Mouse (Mus musculus) gastrocnemius, postnatal 4 days (tissue): Measurements from ENCODE around the gene Mindy3. TPM values are rescaled to one million over a fixed set of nuclear protein-coding genes. Genes with fewer than 3 reads are reported as not detected.
A peak's percentile ranks its signal among the peaks of the same experiment; 100 is the strongest.
"Not testable (repeated sequence)": the region's sequence is repeated elsewhere in the genome, so short reads cannot be mapped to it uniquely, and the experiment has no call there.

Experiments
- DNase-seq, 2 experiments: peaks; one replicate each; pipeline ENCODE4 v3.0.0; 2021 to 2022; ENCODE audit warnings: low spot score in 2 of 2, mixed read lengths in 2 of 2
- long read RNA-seq, 2 experiments: library from polyadenylated mRNA; stranded (forward); transcript quantifications; one replicate each; pipeline ENCODE4 v2.0.0; 2021
- total RNA-seq, 2 experiments: library from RNA; stranded (reverse); gene quantifications; 2 replicates each; pipeline ENCODE4 v1.2.3; 2021

Mindy3 gene
- total RNA-seq: 10 to 100 TPM; 20.1 to 25.7 TPM
- long read RNA-seq, experiment 1, partial matches to known transcripts: 0 of 11 reads
- long read RNA-seq, experiment 1, other reads (novel, unspliced or antisense): 4 of 11 reads
- long read RNA-seq, experiment 2, partial matches to known transcripts: 0 of 15 reads
- long read RNA-seq, experiment 2, other reads (novel, unspliced or antisense): 8 of 15 reads

DNA sequence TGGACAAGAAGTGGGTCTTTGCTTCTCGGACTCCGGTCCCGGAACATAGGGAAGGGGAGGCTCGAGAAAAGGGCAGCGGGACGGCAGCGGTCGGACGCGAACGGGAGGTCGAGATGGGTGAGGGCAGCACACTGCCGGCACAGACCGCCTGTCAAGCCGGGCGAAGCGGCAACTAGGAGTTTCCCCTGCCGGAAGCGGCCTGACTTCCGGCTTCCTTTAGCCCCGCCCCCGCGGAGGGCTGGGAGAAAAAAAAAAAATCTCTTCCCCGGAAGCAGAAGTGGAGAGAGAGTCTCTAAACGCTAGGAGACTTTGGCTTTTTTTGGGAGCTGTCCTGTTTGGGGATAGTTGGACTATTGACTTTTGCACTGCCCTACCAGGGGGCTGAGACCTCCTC, at the start of gene Mindy3:
Mindy3 (minus strand) TSS at position 209 of the 394 bp plus-strand sequence.
- peak; percentile 83 to 89 for DNase-seq

DNA sequence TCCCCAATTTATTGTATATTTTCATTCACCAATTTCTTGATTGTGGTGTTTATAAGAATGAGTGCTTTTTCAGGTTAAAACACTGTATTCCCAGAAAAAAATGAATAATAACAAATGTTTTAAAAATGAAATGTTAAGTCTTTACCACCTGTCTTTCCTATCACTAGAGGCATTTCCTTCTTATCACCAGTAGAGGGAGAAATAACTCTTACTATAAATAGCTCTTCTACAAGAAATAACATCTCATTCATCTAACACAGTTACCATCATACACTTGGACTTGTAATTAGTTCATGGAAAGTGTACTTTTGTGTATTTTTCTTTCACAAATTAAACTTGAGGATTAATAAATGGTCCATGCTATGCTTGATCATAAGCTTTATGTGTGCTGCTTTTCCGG, 40.5 kb upstream of the Mindy3 start:
- no peak for DNase-seq

DNA sequence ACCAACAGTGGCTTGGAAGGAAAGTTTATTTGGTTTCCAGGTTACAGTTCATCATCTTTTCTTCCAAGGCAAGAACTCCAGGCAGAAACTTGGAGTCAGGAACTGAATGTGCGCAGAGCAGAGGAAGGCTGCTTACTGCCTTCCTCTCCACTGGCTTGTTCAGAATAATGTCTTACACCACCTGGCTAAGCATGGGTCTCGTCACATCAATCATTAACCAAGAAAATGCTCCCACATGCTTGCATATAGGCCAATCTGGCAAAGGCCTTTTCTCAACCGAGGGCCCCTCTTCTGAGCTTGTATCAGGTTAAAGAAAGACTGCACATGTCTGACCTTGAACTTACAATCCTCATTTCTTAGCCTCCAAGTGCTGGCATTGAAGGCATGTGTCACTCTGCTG, 30.8 kb upstream of the Mindy3 start:
- no peak for DNase-seq

DNA sequence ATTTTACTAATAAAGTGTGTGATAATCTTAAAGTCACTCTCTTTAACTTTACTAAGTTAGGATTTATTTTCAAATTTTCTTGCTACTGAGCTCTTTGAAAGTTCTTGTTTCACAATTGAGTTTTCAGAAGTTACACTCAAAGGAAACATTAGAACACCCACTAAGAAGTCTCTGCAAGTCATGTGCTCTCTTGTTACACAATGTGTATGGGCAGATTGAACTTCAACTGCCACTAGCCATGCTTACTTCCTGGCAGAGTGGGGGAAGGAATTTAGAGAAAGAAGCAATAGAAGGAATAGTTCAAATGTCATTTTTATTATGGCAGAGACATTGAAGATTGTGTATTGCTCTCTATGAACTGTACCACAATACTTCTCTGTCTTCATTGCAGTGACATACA, 20.9 kb upstream of the Mindy3 start:
- no peak for DNase-seq

DNA sequence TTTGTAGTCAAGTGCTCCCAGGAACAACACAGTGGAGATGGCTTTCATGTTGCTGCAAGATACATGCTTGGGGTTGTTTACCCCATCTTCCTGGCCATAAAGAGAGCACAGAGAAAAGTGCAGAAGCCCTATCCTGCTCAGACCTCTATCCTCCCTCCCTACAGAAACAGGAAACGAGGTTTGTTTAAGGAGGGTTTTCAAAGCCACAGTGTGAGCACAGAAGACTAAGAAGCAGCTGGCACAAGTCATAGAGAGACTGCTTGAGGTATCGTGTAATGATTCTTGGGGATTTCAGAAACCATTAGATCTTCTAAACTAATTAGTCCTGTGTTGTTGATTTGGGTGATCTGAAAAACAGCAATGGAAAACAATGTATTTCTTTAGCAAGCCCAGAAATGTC, 20.3 kb upstream of the Mindy3 start:
- no peak for DNase-seq

DNA sequence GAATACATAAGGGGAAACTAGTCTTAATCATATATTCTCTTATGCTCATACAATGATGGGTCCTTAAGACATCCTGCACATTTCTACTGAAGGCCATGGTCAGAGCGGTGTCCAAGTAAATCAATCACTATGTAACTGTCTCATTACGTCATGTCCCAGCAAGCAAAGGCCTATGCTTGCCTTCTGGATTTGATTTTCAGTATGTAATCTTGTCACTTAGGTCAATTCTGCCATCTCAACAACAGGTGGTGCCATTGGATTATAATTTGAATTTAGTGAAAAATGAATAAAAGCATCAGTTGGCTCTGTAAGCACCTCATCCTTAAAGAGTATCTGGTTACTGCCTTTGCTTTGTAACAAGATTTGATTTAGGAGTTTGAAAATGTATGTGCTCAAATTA, 18.9 kb upstream of the Mindy3 start:
- no peak for DNase-seq

DNA sequence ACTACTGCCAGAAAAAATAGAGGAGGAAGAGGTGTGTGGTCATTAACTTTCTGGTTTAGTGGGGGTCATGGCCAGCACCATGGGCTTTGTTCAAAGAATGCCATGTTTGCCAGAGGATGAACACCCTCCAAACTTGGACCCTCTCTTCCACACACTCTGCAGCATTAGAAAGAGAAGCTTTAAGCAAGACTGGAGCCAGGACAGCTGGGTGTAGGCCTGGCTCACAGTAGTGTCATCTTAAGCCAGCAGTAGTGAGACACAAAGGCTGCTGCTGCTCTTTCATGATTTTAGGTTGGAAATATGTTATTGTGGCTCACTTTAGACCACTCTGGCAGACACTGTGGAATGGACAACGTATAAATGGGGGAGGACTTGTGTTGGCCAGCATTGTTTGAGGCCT, 12.8 kb upstream of the Mindy3 start:
- peak in 1 of 2 experiments; percentile 18 for DNase-seq

DNA sequence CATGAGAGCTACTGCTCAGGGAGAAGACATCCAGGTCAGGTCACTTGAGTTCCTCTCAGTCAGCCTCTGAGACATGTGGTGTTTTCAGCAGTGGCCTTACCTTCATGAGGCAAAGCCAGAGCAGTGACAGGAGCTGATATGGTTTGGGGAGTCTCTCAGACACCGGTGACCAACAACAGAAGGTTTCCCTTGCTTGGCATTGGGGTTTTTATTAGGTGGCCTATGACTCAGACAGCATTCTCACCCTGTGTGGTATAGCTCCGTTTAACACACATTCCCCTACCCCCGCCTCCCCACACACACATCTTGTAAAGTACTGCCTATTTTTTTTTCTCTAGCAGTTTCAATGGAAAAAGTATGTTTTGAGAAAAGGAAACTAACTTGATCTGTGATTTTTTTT, 5.1 kb upstream of the Mindy3 start:
- DNase-seq: no peak

DNA sequence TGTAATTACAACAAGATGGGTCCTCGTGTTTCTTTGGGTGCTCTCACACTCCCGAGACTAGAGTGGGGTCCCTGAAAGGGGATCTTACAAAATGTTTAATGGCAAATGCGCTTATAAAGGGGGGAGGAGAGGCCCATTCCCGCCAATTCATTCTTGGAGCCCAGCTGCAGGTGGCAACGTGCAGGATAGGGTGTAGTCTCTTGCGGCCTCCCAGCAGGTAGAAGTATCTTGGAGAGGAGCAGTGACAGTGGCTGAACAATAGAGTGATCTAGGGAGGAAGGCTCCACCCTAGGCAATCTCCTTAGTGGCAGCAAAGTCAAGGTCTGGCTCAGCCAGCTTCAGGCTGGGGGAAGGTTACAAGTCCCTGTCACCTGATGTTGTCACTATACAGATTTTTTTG, 4.2 kb upstream of the Mindy3 start:
- not testable (repeated sequence) for DNase-seq

DNA sequence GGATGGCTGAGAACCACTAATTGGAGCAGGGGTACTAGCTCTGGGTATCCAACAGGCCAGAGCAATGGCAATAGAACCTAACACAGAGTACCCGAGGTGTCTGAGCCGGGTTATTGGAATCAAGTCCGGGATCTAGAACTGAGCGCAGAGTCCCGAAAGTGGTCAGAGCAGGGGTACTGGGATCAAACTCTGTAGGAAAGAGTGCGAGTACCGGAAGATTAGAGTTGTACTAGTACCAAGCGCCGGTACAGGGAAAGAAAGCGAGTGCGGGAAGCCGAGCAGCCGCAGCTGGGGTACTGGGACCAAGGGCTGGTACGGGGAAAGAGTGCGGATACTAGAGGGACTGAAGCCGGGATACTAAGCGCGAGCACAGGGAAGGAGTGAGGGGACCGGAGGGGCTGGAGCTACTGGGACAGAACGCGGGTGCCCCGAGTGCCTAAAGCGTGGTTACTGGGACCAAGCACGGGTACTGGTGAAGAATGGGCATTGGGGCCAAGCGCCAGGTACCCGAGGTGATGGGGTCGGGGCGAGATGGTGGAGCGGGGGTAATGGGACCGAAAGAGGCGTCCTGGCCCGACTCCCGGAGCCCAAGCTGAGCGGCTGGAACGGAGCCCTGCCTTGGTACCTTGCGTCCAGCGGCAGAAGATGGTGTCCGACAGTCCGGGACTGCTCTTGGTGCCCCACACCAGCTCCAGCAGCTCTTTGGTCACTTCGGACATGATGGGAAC, 572 bp downstream of the Mindy3 start:
- DNase-seq: peak; percentile 30 to 48

DNA sequence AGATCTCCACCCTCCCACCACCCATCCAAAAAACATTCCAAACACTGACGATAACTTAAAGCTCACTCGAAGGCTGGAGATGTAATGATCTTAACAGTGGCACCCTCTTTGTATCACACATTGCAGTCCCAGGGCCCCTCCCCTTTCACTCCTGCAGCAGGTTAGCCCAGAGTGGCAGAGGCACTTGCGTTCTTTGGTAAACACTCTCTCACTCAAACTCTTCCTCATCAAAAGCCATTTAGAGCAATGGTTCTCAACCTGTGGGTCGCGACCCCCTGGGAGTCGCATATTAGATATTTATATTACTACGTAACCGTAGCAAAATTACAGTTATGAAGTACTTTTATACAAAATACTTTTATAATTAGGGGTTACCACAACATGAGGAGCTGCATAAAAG, 1.1 kb downstream of the Mindy3 start:
- no peak for DNase-seq

DNA sequence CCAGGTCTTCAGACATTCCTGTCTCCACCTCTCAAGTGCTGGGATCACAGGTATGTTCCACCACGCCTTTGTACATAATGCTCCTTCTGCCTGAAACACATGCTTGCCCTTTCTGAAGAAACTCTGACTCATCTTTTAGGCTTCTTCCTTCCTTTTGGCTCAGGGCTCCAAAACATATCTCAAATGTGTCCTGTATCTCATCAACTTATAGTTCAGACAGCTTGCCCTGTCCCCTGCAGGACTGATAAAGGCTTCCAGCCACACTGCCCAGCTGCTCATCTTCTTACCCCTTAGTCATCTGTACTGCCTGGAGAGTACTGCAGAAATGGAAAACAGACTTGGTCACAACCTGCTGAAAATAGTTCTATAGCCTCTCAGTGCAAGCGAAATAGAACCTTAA, 7.0 kb downstream of the Mindy3 start:
- no peak for DNase-seq

DNA sequence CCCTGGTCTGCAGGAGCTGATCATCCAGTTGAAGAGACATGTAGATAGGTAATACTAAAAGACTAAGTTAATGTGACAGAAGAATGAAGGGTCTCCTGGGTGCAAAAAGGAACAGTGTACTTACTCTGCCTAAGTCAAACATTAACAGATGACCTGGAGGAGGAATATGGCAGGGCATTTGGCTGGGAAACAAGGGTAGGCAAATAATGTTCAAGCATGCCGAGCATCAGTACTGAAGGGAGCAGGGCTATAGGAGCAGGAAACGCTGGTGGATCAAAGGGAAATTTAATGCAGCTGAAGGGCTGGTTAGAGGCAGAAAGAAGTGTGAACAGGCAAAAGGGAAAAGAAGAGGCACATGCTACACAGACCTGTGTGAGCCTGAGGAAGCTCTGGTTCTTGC, 8.1 kb downstream of the Mindy3 start:
- no peak for DNase-seq

DNA sequence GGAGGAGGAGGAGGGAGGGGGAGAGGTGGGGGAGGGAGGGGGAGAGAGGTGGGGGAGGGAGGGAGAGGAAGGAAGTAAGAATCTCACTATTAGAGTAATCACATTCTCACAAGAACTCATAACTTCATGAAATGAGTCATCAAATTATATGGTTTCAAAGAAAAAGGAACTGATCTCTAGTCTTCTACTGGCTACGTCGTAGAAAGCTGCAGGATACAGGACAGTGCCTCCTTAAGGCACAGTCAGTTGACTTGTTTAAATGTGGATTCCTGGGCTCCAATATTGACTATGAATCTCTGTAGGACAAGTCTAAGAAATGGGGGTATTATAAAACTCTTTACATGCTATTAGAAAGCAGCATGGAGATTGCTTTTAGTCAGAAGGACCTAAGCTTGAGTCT, 12.5 kb downstream of the Mindy3 start:
- DNase-seq: no peak

DNA sequence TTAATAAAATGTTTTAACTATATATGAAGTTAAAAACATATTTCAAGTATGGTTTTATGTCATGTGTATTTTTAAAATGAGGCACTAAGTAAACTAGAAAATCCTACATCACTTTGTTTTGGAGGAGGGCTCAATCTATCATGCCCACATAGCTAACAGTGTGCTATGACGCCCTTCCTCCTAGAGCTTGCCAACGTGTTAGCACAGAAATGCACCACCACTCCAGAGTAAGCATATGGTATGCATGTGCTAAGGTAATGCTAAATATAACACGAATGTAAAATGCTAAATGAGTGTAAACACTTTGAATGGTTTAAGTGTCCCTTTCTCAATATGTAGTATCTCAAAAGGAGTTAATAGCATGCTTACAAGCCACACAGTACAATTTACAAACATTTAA, 16.8 kb downstream of the Mindy3 start:
- no peak for DNase-seq

DNA sequence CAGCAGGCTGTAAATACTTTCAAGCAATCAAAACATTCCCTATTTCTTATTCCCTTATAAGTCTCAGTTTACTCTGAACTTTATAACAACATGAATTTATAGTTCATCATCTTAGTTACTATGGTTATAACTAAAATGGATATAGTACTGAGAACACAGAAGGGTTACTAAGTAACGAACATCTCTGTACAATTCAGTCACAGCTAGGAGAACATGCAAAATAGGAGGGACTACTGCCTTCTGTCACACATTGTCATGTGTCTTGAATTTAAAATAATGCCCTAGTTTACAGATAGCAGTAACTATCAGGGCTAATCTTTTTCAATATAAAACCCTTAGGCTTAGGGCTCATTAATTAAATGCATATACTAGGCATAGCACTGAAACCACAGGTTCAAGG, 18.1 kb downstream of the Mindy3 start:
- no peak for DNase-seq

DNA sequence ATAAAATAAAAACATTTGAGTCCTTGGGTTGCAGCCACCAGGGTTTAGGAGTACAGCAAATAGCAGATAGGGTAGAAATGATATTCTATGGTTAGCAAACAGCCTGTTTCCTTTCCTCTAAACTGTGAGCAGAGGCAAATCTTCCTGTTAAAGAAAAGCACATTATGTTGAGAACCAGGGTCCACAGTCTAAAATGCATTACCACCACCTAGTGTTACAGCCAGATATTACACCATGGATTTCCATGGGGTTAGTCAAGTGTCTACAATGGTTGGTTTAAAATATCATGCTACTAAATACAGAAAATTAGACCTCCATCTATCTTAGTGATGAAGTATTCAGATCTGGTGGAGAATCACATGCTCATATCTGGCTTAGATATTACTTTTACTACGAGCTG, 30.2 kb downstream of the Mindy3 start:
- DNase-seq: peak in 1 of 2 experiments; percentile 19

DNA sequence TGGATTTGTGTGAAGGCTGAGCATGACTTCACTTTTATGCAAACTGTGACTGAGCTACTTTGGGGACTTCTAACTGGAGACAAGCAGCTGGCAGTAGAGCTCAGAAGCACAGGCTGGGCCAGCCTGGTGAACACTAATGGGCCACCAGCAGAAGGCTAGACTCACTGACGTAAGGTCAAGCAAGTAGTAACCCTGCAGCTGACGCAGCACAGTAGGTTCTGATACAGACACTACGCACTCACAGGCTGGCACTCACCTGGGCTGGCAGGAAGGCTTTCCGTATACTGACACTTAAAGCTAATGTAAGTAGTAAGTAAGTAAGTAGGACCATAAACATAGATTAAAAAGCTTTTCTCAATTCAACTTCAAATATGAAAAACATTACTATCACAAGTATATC, 30.7 kb downstream of the Mindy3 start:
- no peak for DNase-seq

DNA sequence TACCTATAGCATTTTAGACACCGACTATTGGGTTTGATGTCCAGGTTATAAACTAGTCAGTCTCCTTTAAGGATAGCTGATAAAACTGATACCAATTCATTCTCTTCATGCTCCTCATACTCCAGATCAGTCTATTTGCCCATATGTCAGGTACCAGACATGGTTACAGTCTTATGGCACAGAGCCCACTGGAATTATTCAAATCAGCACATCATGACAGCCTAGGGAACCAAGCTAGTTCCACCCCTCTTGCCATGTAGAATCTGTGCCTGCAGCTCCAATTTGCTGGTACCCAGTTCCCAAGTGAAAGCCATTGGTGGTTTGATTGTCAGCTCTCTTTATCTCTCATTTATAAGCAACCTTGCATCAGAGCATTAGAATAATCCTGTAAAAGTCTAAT, 34.9 kb downstream of the Mindy3 start:
- DNase-seq: no peak

DNA sequence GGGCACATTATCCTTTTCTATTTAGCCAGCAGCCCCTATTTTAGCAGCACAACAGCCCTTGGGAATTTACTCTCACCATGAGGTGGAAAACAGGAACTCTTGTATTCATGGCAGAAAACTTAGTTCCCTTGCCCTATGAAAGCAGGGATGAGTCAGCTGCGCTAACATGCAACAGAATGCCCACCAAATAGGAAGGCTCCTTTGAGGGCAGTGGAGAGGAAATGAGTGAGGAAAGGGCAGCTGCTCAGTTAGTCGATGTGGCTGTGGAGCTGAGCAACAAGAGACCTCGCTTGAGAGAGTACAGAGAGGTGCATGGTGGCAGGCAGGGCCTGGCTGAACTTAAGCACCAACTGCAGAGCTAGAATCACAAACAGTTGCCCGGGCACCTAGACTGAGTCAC, 36.6 kb downstream of the Mindy3 start:
- DNase-seq: no peak

DNA sequence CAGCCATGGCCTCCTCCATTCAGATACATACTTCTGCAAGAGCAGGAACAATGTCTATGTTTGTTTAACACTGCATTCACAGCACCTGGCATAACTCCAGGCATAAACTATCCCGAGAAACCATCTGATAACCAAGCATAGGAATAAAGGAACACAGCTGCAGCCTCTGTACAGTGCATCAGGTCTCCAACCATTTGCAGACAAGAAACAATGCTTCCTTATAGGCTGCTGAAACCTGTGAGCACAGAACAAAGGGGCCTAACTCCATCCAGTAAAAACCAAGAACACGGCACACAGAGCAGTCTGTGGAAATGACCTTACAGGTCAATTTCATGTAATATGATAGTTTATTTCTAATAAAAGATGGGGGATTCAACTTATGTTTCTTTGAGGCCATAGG, 39.0 kb downstream of the Mindy3 start:
- DNase-seq: no peak

DNA sequence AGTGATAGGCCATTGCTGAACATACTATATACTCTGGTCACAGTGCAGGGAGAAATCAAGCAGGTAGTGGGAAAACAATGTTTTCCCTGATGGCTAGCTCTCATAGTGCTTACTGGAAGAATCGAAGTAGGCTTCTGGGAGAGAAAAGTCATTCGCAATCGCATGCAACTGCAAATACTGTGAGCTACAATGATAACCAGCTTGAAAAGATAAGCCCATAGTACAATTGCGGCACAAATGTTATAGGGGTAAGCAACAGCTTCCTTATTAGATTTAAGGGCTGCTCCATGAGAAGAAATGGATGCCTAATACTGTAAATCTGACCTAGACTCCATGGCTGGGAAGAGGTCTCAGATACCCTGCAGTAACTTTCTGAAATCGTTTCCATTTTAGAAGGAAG, 40.7 kb downstream of the Mindy3 start:
- DNase-seq: no peak

DNA sequence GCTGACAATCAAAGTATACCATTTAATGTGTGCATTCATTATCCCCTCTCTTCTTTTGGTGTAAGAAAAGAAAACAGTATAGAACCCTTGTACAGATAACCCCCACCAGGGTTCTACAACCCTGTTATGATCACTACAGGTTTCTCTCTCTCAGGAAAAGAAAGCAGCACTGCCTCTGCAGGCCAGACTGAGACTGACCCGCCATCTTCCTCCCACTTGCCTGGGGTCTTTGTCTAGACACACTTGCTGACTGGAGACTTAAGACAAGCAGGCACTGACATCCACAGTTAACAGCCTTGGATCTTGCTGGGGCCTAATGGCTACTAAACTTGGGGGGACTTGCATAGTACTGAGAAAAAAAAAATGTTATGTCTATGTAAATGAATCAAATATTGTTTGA, 42.2 kb downstream of the Mindy3 start:
- no peak for DNase-seq
